Mouse (Mus musculus) heart, embryonic 14.5 days (tissue): ENCODE data around the gene Itprid2. TPM values are rescaled to one million over a fixed set of nuclear protein-coding genes. Genes with fewer than 3 reads are reported as not detected.
A peak's percentile ranks its signal among the peaks of the same experiment; 100 is the strongest.
"Not testable (repeated sequence)": the region's sequence is repeated elsewhere in the genome, so short reads cannot be mapped to it uniquely, and the experiment has no call there.

Experiments
- ATAC-seq: fragments of 200-750 bp; cut with Nextera tagmentation; 2 replicates; pipeline ENCODE4 v1.8.0; 2017; ENCODE audit warnings: low read depth, moderate TSS enrichment; ENCODE audit not compliant: insufficient number of reproducible peaks, insufficient read depth, low FRiP score
- H3K27ac ChIP-seq, 2 experiments: fragments of 200-500 bp in 1 of 2; fragments of 300-500 bp in 1 of 2; sonication (generic) in 1 of 2; replicated peaks in 1 of 2; 2 replicates each; pipeline ENCODE4 v1.5.1; 2012 to 2014; ENCODE audit warnings: low read depth in 2 of 2, low read length in 2 of 2, control low read depth in 1 of 2, mild to moderate bottlenecking in 1 of 2, mixed read lengths in 1 of 2; ENCODE audit not compliant: control insufficient read depth in 1 of 2, insufficient read depth in 1 of 2
- H3K27me3 ChIP-seq: fragments of 300-500 bp; sonication (generic); 2 replicates; pipeline ENCODE4 v1.6.1; 2014; ENCODE audit warnings: mild to moderate bottlenecking, low read length, control low read depth; ENCODE audit not compliant: control insufficient read depth, insufficient read depth
- H3K36me3 ChIP-seq: fragments of 300-500 bp; sonication (generic); 2 replicates; pipeline ENCODE4 v1.6.1; 2014; ENCODE audit warnings: mild to moderate bottlenecking, control low read depth, low read length, mixed read lengths; ENCODE audit not compliant: control insufficient read depth, insufficient read depth
- H3K4me1 ChIP-seq, 2 experiments: fragments of 200-500 bp in 1 of 2; fragments of 300-500 bp in 1 of 2; sonication (generic) in 1 of 2; 2 replicates each; pipeline ENCODE4 v1.6.1; 2012 to 2014; ENCODE audit warnings: low read length in 2 of 2, control low read depth in 1 of 2, mixed read lengths in 1 of 2; ENCODE audit not compliant: control insufficient read depth in 2 of 2, insufficient read depth in 2 of 2
- H3K4me2 ChIP-seq: fragments of 300-500 bp; sonication (generic); 2 replicates; pipeline ENCODE4 v1.6.1; 2014; ENCODE audit warnings: mild to moderate bottlenecking, low read length
- H3K4me3 ChIP-seq, 2 experiments: fragments of 200-500 bp in 1 of 2; fragments of 300-500 bp in 1 of 2; sonication (generic) in 1 of 2; 2 replicates each; pipeline ENCODE4 v1.5.1; 2012 to 2014; ENCODE audit warnings: low read length in 2 of 2, mild to moderate bottlenecking in 2 of 2, control low read depth in 1 of 2, low read depth in 1 of 2, moderate library complexity in 1 of 2; ENCODE audit not compliant: control insufficient read depth in 1 of 2, insufficient read depth in 1 of 2
- H3K9ac ChIP-seq: fragments of 300-500 bp; sonication (generic); 2 replicates; pipeline ENCODE4 v1.6.1; 2014; ENCODE audit warnings: mild to moderate bottlenecking, low read length
- H3K9me3 ChIP-seq: fragments of 300-500 bp; sonication (generic); 2 replicates; pipeline ENCODE4 v1.6.1; 2016; ENCODE audit warnings: low read length, control low read depth; ENCODE audit not compliant: control insufficient read depth
- WGBS: fragments of 180-500 bp; shearing (Covaris S2); extraction: QIAGEN DNeasy Blood & Tissue Kit; methylation state at CpG from one replicate; pipeline ENCODE4 v1.1.7; 2014; 5-methylcytosine and 5-hydroxymethylcytosine counted together
- polyA plus RNA-seq: library from polyadenylated mRNA; unstranded; fragments of >200 nt; fragmentation: Nextera tagmentation; extraction: Ambion mirVana; gene quantifications from 2 replicates; pipeline ENCODE4 v1.2.1, GENCODE M21; 2014

Itprid2 gene
- 9.1 and 11.1 TPM in 2 replicates for polyA plus RNA-seq

- ATAC-seq = peak; percentile 100
- 3% methylated on average over 41 of the region's 46 CpGs for WGBS
- Histone ChIP-seq H3K9me3 (no peaks in the 10 kb centered on the region), H3K4me2 (peak within 1 kb of the TSS; percentile 88), H3K9ac (peak within 1 kb of the TSS; percentile 93), H3K4me3 (peak within 1 kb of the TSS; percentile 69 to 88), H3K4me1 (peaks cover 0 to 19% of the 10 kb centered on the region in 2 experiments; a peak in 2 of 4 replicates), H3K36me3 (peaks cover 7% of the 10 kb centered on the region), H3K27ac (peak within 1 kb of the TSS; percentile 79 to 93), H3K27me3 (no peaks in the 10 kb centered on the region)
These were observed at the start of gene Itprid2 for GRCm38 (mm10) chr2:79634528-79635400. Gene Itprid2, plus strand, starts transcription at chr2:79635352.

- ATAC-seq = no peak
- Histone ChIP-seq H3K36me3 (no peaks in the 10 kb centered on the region), H3K4me2 (no peak overlapping the region), H3K4me1 (peaks cover 3 to 18% of the 10 kb centered on the region in 2 experiments), H3K9ac (no peak overlapping the region), H3K27ac (no peak overlapping the region), H3K9me3 (no peaks in the 10 kb centered on the region), H3K4me3 (no peak overlapping the region), H3K27me3 (no peaks in the 10 kb centered on the region)
- WGBS = 80% methylated on average over 2 of the region's 2 CpGs
These were observed 39.0 kb upstream of the Itprid2 start for GRCm38 (mm10) chr2:79596177-79596576.

- no peaks in the 10 kb centered on the region for H3K27me3 ChIP-seq
- no peak overlapping the region for H3K9ac ChIP-seq
- H3K4me2 ChIP-seq = no peak overlapping the region
- H3K27ac ChIP-seq = 0 out of 4 replicates have a peak overlapping the region, but pooled peaks of 1 of the 2 experiments have one; percentile 11
- H3K4me1 ChIP-seq = peaks cover 3 to 21% of the 10 kb centered on the region in 2 experiments
- H3K36me3 ChIP-seq = no peaks in the 10 kb centered on the region
- no peak overlapping the region for H3K4me3 ChIP-seq
- ATAC-seq = no peak
- H3K9me3 ChIP-seq = no peaks in the 10 kb centered on the region
These were observed 38.1 kb upstream of the Itprid2 start for GRCm38 (mm10) chr2:79597090-79597489.

- H3K27ac ChIP-seq = peak overlapping the region; percentile 53 to 55
- not testable (repeated sequence) for ATAC-seq
- WGBS = 17% methylated on average over 2 of the region's 2 CpGs
These were observed 34.0 kb upstream of the Itprid2 start for GRCm38 (mm10) chr2:79601109-79601508.

GRCm38 (mm10) chr2:79601691-79602116 lies 33.4 kb upstream of the Itprid2 start:
- H3K4me2 ChIP-seq = peak overlapping the region; percentile 18; the same call in 1 of the 2 replicates
- H3K4me3 ChIP-seq = no peak overlapping the region
- no peak overlapping the region for H3K9ac ChIP-seq
- peak overlapping the region; percentile 52 to 55 for H3K27ac ChIP-seq
- H3K27me3 ChIP-seq = no peaks in the 10 kb centered on the region
- no peaks in the 10 kb centered on the region for H3K9me3 ChIP-seq
- ATAC-seq = peak; percentile 47; the same call in 1 of the 2 replicates
- H3K4me1 ChIP-seq = peaks cover 3 to 21% of the 10 kb centered on the region in 2 experiments
- whole genome bisulfite sequencing = 35% methylated on average over 4 of the region's 4 CpGs
- no peaks in the 10 kb centered on the region for H3K36me3 ChIP-seq

More at GRCm38 (mm10) chr2:79601109-79601508, 34.0 kb upstream of the Itprid2 start:
- not testable (repeated sequence) for H3K27me3 ChIP-seq, H3K4me2 ChIP-seq, H3K9me3 ChIP-seq, H3K36me3 ChIP-seq, H3K9ac ChIP-seq, H3K4me3 ChIP-seq
- H3K4me1 ChIP-seq = peaks cover 3 to 21% of the 10 kb centered on the region in 2 experiments

GRCm38 (mm10) chr2:79602306-79602705 lies 32.8 kb upstream of the Itprid2 start:
- ATAC-seq = no peak
- H3K4me1 ChIP-seq = peaks cover 3 to 15% of the 10 kb centered on the region in 2 experiments; a peak in 3 of 4 replicates
- H3K4me3 ChIP-seq = no peak overlapping the region
- peak overlapping the region in 1 of 2 experiments; percentile 55; a peak in 1 of 4 replicates for H3K27ac ChIP-seq
- H3K9me3 ChIP-seq = no peaks in the 10 kb centered on the region
- H3K36me3 ChIP-seq = no peaks in the 10 kb centered on the region
- no peaks in the 10 kb centered on the region for H3K27me3 ChIP-seq
- no peak overlapping the region for H3K4me2 ChIP-seq
- no peak overlapping the region for H3K9ac ChIP-seq
- 83% methylated on average over 6 of the region's 6 CpGs for WGBS

GRCm38 (mm10) chr2:79603363-79603762 lies 31.8 kb upstream of the Itprid2 start:
- Histone ChIP-seq H3K4me3 (no peak overlapping the region), H3K4me1 (peaks cover 3 to 8% of the 10 kb centered on the region in 2 experiments; a peak in 3 of 4 replicates), H3K27me3 (no peaks in the 10 kb centered on the region), H3K9ac (no peak overlapping the region), H3K36me3 (no peaks in the 10 kb centered on the region), H3K9me3 (no peaks in the 10 kb centered on the region), H3K4me2 (no peak overlapping the region), H3K27ac (no peak overlapping the region)
- ATAC-seq = no peak
- 87% methylated on average over 4 of the region's 4 CpGs for WGBS
